Mouse (Mus musculus) midbrain, embryonic 14.5 days (tissue): ENCODE data around the gene Sept11. TPM values are rescaled to one million over a fixed set of nuclear protein-coding genes. Genes with fewer than 3 reads are reported as not detected.

Experiments used
- ATAC-seq: fragments of 200-750 bp; cut with Nextera tagmentation; 2 replicates; pipeline ENCODE4 v1.8.0; 2017; ENCODE audit warnings: moderate number of reproducible peaks, moderate library complexity; ENCODE audit not compliant: low FRiP score, low TSS enrichment
- DNase-seq: peaks from one replicate; pipeline ENCODE4 v3.0.0-alpha.2; 2015
- H3K27ac ChIP-seq: fragments of 300-500 bp; sonication (generic); replicated peaks from 2 replicates; pipeline ENCODE4 v1.5.1; 2014; ENCODE audit warnings: mild to moderate bottlenecking, low read depth, low read length, moderate library complexity
- H3K27me3 ChIP-seq: fragments of 300-500 bp; sonication (generic); 2 replicates; pipeline ENCODE4 v1.6.1; 2014; ENCODE audit warnings: low read length, control low read depth, mixed read lengths; ENCODE audit not compliant: control insufficient read depth, insufficient read depth
- H3K36me3 ChIP-seq: fragments of 300-500 bp; sonication (generic); 2 replicates; pipeline ENCODE4 v1.6.1; 2014; ENCODE audit warnings: low read length, control low read depth; ENCODE audit not compliant: control insufficient read depth, insufficient read depth
- H3K4me1 ChIP-seq: fragments of 300-500 bp; sonication (generic); 2 replicates; pipeline ENCODE4 v1.6.1; 2014; ENCODE audit warnings: mild to moderate bottlenecking, antibody characterized with exemption, low read length, control low read depth; ENCODE audit not compliant: control insufficient read depth, insufficient read depth
- H3K4me2 ChIP-seq: fragments of 300-500 bp; sonication (generic); 2 replicates; pipeline ENCODE4 v1.6.1; 2014; ENCODE audit warnings: mild to moderate bottlenecking, low read length, moderate library complexity
- H3K4me3 ChIP-seq: fragments of 300-500 bp; sonication (generic); replicated peaks from 2 replicates; pipeline ENCODE4 v1.5.1; 2014; ENCODE audit warnings: low read depth, low read length
- H3K9ac ChIP-seq: fragments of 300-500 bp; sonication (generic); replicated peaks from 2 replicates; pipeline ENCODE4 v1.6.1; 2014; ENCODE audit warnings: mild to moderate bottlenecking, low read length, moderate library complexity
- H3K9me3 ChIP-seq: fragments of 300-500 bp; sonication (generic); 2 replicates; pipeline ENCODE4 v1.6.1; 2016; ENCODE audit warnings: low read length, control low read depth, mixed read lengths; ENCODE audit not compliant: control insufficient read depth
- WGBS: fragments of 180-500 bp; shearing (Covaris S2); extraction: QIAGEN DNeasy Blood & Tissue Kit; methylation state at CpG from one replicate; pipeline ENCODE4 v1.1.7; 2014; 5-methylcytosine and 5-hydroxymethylcytosine counted together
- polyA plus RNA-seq: library from polyadenylated mRNA; unstranded; fragments of >200 nt; fragmentation: Nextera tagmentation; extraction: Ambion mirVana; gene quantifications from 2 replicates; pipeline ENCODE4 v1.2.1, GENCODE M21; 2014

The Sept11 gene
- polyA plus RNA-seq, 1 experiment from 2014 or later: 171 TPM

DNA sequence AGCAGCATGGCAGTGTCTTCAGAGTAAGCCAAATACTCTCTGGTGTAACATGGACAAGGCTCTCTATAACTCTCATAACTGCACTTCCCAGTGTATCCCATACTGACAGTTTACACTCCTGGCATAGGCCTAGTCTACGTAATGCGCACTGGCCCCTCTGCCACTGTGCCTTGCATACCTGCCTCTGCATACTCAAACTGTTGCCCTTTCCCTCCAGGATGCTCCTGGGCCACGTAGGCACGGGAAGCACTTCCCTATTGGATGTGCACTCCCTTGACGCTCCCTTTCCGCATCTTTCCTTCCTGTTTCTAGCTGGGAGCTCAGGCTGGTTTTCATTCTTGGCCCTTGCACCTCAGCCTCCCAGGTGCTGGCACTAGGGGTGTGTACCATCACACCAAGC, 91.3 kb downstream of the Sept11 start:
- DNase-seq: no peak

DNA sequence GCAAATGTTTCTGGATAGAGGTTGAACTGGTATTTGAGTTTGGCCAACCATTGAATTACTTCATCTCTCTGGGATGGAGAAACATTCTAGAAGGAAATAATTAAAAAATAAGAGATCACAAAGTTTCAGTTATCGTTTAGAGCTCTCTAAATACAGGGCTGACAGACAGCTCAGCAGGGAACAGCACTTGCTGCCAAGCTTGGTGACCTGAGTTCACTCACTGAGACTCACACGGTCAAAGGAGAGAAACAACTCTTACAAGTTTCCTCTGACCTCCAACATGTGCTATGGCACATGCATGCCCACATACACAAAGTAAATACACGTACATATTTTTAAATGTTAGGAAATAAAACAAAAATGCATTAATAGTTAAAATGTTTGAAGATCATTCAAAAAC, 96.4 kb downstream of the Sept11 start:
- Histone ChIP-seq H3K27ac (no peak overlapping the region), H3K9me3 (no peaks in the 10 kb centered on the region), H3K4me3 (no peak overlapping the region), H3K4me1 (no peaks in the 10 kb centered on the region), H3K36me3 (peaks cover 50% of the 10 kb centered on the region), H3K4me2 (no peak overlapping the region), H3K9ac (no peak overlapping the region), H3K27me3 (no peaks in the 10 kb centered on the region)
- WGBS: 69% methylated on average over 3 of the region's 3 CpGs
- no peak for DNase-seq
- no peak for ATAC-seq

More for the DNA sequence above, 91.3 kb downstream of the Sept11 start:
- H3K4me2 ChIP-seq: no peak overlapping the region
- H3K4me3 ChIP-seq: no peak overlapping the region
- no peaks in the 10 kb centered on the region for H3K27me3 ChIP-seq
- H3K9ac ChIP-seq: no peak overlapping the region
- no peak overlapping the region for H3K27ac ChIP-seq
- H3K9me3 ChIP-seq: no peaks in the 10 kb centered on the region
- 92% methylated on average over 6 of the region's 6 CpGs for WGBS
- H3K36me3 ChIP-seq: peaks cover 79% of the 10 kb centered on the region
- H3K4me1 ChIP-seq: no peaks in the 10 kb centered on the region
- ATAC-seq: no peak

DNA sequence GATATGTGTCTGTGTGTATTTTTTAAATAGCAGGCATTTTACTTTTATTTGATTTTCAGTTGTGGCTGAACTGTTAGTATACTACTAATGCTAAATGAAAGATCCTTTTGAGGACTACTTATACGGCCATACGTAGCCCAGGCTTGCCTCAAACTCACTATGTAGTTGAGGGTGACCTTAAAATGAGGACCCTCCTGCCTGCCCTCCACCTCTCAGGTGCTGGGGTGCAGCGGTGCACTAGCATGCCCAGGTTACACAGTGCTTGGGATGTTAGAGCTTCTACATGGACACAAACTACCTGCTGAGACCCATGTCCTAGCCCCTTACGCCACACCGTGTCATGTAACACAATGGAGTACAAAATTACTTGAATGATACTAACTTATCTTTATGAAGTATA, 97.2 kb downstream of the Sept11 start:
- no peak for ATAC-seq
- Histone ChIP-seq H3K27ac (no peak overlapping the region), H3K9me3 (no peaks in the 10 kb centered on the region), H3K4me2 (no peak overlapping the region), H3K4me1 (no peaks in the 10 kb centered on the region), H3K27me3 (no peaks in the 10 kb centered on the region), H3K9ac (no peak overlapping the region), H3K36me3 (peaks cover 42% of the 10 kb centered on the region), H3K4me3 (no peak overlapping the region)
- DNase-seq: no peak
- WGBS: 95% methylated on average over 5 of the region's 5 CpGs

DNA sequence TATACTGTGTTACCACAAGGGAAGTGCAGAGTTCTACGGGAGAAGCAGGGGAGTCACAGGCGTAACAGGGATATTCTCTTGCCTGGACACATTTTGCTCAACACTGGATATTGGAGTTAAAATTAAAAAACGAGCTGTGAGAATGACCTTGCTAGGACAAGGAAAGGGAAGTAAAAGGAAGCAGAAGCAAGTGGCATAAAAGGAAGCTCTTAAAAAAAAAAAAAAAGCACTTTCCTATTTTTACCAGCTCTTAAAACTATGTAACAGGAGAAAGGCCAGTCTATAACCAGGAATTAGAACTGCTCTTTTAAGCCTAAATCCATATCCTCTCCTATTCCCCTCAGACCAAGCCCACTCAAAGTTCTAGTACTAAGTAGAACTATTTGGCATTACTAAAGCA, 105.0 kb downstream of the Sept11 start:
- WGBS: 93% methylated on average over 3 of the region's 3 CpGs
- Histone ChIP-seq H3K4me2 (no peak overlapping the region), H3K4me3 (no peak overlapping the region), H3K27ac (no peak overlapping the region), H3K9ac (no peak overlapping the region), H3K9me3 (no peaks in the 10 kb centered on the region), H3K36me3 (peaks cover 45% of the 10 kb centered on the region), H3K4me1 (peaks cover 3% of the 10 kb centered on the region; the same call in 1 of the 2 replicates), H3K27me3 (no peaks in the 10 kb centered on the region)
- DNase-seq: no peak
- ATAC-seq: no peak

DNA sequence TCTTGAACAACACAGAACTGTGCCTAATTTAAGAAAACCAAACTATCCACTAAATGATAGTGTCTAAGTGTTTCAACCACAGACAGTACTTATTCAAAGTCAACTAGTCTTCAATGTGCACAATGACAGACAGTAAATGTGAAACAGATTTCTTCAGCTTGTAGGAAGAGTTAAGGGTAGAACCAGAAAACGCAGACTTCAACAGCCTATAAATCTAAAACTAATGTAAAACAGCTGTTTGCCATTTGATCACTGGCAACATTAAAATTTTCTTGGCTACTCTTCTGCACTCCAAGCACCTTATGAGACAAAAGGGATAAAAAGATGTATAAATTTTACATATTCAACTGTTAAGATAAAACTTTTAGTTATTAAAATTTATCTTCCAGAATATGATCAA, 107.9 kb downstream of the Sept11 start:
- peaks cover 15% of the 10 kb centered on the region for H3K4me1 ChIP-seq
- ATAC-seq: no peak
- no peak overlapping the region for H3K4me3 ChIP-seq
- no peaks in the 10 kb centered on the region for H3K9me3 ChIP-seq
- no peak overlapping the region for H3K9ac ChIP-seq
- H3K27me3 ChIP-seq: no peaks in the 10 kb centered on the region
- no peak overlapping the region for H3K4me2 ChIP-seq
- no peak overlapping the region for H3K27ac ChIP-seq
- peaks cover 45% of the 10 kb centered on the region for H3K36me3 ChIP-seq
- 95% methylated on average over 1 of the region's 1 CpGs for WGBS
- DNase-seq: no peak

DNA sequence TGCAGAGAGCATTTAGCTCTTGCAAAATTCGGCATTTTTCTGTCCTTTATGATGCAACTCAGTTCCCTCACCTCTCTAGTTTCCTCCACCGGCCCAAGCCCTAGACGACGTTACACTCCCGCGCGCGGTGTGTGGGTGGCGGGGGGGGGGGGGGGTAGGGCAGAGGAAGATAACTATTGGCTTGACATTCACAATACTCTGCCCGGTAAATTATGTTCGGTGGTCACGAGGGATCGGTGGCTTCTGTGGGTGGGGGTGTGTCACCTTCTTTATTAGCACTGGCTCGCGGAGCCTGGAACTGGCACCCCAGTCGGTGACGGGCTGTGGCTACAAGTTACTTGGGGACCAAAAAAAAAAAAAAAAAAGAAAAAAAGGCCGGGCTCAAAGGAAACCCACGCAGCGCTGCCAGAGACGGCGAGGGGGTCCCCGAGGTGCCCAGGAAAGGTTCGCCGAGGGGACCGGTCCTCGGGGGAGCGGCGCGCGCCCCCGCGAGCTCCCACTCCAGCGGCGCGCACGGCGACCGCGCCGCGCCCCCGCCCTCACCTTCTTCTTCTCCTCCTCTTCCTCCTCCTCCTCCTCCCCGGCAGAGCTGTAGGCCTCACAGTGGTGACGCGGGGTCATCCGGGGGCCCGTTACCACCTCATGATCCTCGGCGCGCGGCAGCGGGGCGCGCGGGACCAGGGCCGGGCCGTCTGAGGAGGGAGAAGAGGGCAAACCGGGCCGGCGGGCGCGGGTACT, 112.3 kb downstream of the Sept11 start:
- WGBS: under 1% methylated on average over 63 of the region's 63 CpGs
- peak overlapping the region; percentile 83 for H3K4me2 ChIP-seq
- H3K9ac ChIP-seq: peak overlapping the region; percentile 87
- H3K9me3 ChIP-seq: no peaks in the 10 kb centered on the region
- peaks cover 15% of the 10 kb centered on the region for H3K4me1 ChIP-seq
- no peaks in the 10 kb centered on the region for H3K27me3 ChIP-seq
- H3K36me3 ChIP-seq: peaks cover 16% of the 10 kb centered on the region
- ATAC-seq: peak; percentile 55
- H3K4me3 ChIP-seq: peak overlapping the region; percentile 68
- peak overlapping the region; percentile 90 for H3K27ac ChIP-seq
- DNase-seq: peak; percentile 71

DNA sequence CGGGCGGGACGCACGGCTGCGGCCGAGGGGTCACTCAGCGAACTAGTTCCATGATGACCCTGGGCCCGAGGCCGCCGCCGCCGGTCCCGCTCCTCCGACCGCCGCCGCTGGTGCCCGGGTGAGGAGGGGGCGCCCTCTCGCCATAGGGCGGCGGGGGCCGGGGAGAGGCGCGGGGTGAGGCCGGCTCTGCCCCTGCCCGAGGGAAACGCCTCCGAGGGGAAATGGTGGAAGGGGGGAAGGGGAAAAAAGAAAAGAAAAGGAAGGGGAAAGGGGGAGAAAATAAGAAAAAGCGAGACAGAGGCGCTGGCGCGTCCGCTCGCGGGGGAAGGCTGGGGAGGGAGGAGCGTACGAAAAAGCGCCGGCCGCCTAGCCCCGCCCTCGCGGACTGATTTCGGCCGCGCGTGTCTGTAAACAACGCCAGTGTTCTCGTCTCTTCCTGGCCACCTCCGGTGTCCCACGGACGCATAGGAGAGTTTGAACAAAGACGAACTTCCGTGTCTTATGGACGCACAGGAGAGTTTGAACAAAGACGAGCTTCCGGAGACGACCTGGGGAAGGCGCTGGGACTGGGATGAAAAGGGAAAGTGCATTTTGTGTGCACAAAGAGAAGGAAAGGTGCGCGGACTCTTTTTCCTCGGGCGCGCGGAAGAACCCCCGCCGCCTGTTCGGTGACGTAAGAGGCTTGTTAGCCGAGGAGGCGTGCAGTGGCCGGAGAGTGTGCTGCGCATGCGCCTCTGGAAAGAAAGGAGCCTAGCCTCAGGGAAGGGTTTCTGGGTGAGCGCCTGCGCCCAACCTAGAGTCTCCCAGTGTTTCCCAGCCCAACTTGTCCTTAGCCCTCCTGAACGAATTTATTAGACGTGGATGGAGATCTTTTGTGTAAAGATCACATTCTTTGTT, 113.1 kb downstream of the Sept11 start, which contains the start of the genes Ccni and 2010109A12Rik:
Gene Ccni, minus strand, starts transcription at position 387 of the 897 bp plus-strand sequence.
Gene 2010109A12Rik, plus strand, starts transcription at position 410 of the 897 bp plus-strand sequence.
- no peaks in the 10 kb centered on the region for H3K9me3 ChIP-seq
- DNase-seq (peak; percentile 98), ATAC-seq (peak; percentile 96)
- WGBS: under 1% methylated on average over 77 of the region's 79 CpGs
- peak within 1 kb of the TSS; percentile 90 for H3K27ac ChIP-seq
- H3K4me1 ChIP-seq: peaks cover 15% of the 10 kb centered on the region
- H3K27me3 ChIP-seq: no peaks in the 10 kb centered on the region
- H3K9ac ChIP-seq: peak within 1 kb of the TSS; percentile 87
- H3K36me3 ChIP-seq: peaks cover 9% of the 10 kb centered on the region
- H3K4me2 ChIP-seq: peak within 1 kb of the TSS; percentile 83
- peak within 1 kb of the TSS; percentile 68 for H3K4me3 ChIP-seq

DNA sequence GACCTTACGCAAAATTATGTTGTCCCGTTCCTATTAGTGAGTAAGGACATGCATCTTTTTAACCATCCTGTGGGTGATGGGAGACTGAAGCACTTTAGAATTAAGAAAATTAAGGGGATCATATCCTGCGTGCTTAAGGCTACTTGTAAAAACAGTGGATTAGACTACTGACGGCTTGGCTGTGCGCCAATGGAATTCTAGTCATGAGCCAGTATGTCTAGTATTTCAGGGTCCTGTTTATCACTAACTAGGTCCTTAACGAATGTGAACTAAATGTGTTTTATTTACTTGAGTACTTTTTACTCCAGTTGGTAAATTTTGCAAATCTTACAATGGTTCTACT, 113.7 kb downstream of the Sept11 start:
- Histone ChIP-seq H3K9ac (peak overlapping the region; percentile 87), H3K27me3 (no peaks in the 10 kb centered on the region), H3K4me1 (peaks cover 15% of the 10 kb centered on the region), H3K27ac (peak overlapping the region; percentile 90), H3K36me3 (peaks cover 3% of the 10 kb centered on the region), H3K9me3 (no peaks in the 10 kb centered on the region), H3K4me2 (peak overlapping the region; percentile 83), H3K4me3 (peak overlapping the region; percentile 68)
- WGBS: 6% methylated on average over 6 of the region's 6 CpGs
- DNase-seq (peak; percentile 77), ATAC-seq (no peak; the same call in 1 of the 2 replicates)
